Mouse (Mus musculus) mouse embryonic stem cell (cell line): Measurements from ENCODE around the gene St6galnac3.
"Not testable (repeated sequence)": the region's sequence is repeated elsewhere in the genome, so short reads cannot be mapped to it uniquely, and the experiment has no call there.

Experiments
- in situ Hi-C, 2 experiments: fragments of 300-500 bp; cut with MboI; formaldehyde crosslinking; loops; 1 replicate in 1 of 2; 3 replicates in 1 of 2; pipeline ENCODE4 v1.14.3; 2019 to 2020; ENCODE audit warnings: low sequenced_read_pairs in 2 of 2, low pct_unique_long_range_greater_than_20kb in 1 of 2, mixed read lengths in 1 of 2; ENCODE audit not compliant: unreplicated experiment in 1 of 2

Gene St6galnac3

GRCm38 (mm10) chr3:153724701-153725668 lies at the start of gene St6galnac3:
Gene St6galnac3 (minus strand): TSS chr3:153725174.
- in situ Hi-C loops = no loop called here

GRCm38 (mm10) chr3:153774568-153774967 lies 49.6 kb upstream of the St6galnac3 start:
- in situ Hi-C loops = no loop called here

- in situ Hi-C loops = no loop called here
Observed at GRCm38 (mm10) chr3:153771479-153771878, 46.5 kb upstream of the St6galnac3 start.

GRCm38 (mm10) chr3:153770573-153770972 lies 45.6 kb upstream of the St6galnac3 start:
- in situ Hi-C loops = no loop called here

GRCm38 (mm10) chr3:153769220-153769619 lies 44.2 kb upstream of the St6galnac3 start:
- in situ Hi-C loops = no loop called here

- in situ Hi-C loops = no loop called here
Observed at GRCm38 (mm10) chr3:153765171-153765570, 40.2 kb upstream of the St6galnac3 start.

GRCm38 (mm10) chr3:153764760-153765159 lies 39.8 kb upstream of the St6galnac3 start:
- in situ Hi-C loops = no loop called here

- in situ Hi-C loops = no loop called here
Observed at GRCm38 (mm10) chr3:153761171-153761570, 36.2 kb upstream of the St6galnac3 start.

GRCm38 (mm10) chr3:153759269-153759668 lies 34.3 kb upstream of the St6galnac3 start:
- in situ Hi-C loops = no loop called here

- in situ Hi-C loops = no loop called here
Observed at GRCm38 (mm10) chr3:153756500-153756996, 31.6 kb upstream of the St6galnac3 start.

- in situ Hi-C loops = not testable (repeated sequence)
Observed at GRCm38 (mm10) chr3:153755785-153756326, 30.9 kb upstream of the St6galnac3 start.

- in situ Hi-C loops = no loop called here
Observed at GRCm38 (mm10) chr3:153751435-153751834, 26.5 kb upstream of the St6galnac3 start.

GRCm38 (mm10) chr3:153749359-153749758 lies 24.4 kb upstream of the St6galnac3 start:
- in situ Hi-C loops = no loop called here

GRCm38 (mm10) chr3:153748293-153748692 lies 23.3 kb upstream of the St6galnac3 start:
- in situ Hi-C loops = no loop called here

GRCm38 (mm10) chr3:153745099-153745498 lies 20.1 kb upstream of the St6galnac3 start:
- in situ Hi-C loops = no loop called here

GRCm38 (mm10) chr3:153744447-153744846 lies 19.5 kb upstream of the St6galnac3 start:
- in situ Hi-C loops = no loop called here

- in situ Hi-C loops = no loop called here
Observed at GRCm38 (mm10) chr3:153741800-153742199, 16.8 kb upstream of the St6galnac3 start.

- in situ Hi-C loops = no loop called here
Observed at GRCm38 (mm10) chr3:153739351-153739750, 14.4 kb upstream of the St6galnac3 start.

GRCm38 (mm10) chr3:153738421-153738820 lies 13.4 kb upstream of the St6galnac3 start:
- in situ Hi-C loops = no loop called here
